Mouse (Mus musculus): ENCODE measurements around the gene A130010J15Rik. TPM values are rescaled to one million over a fixed set of nuclear protein-coding genes. Genes with fewer than 3 reads are reported as not detected.

A130010J15Rik gene
- 11.2 and 13.0 TPM in 2 replicates for polyA plus RNA-seq (2014; fragmentation: Nextera tagmentation; extraction: Ambion mirVana)

- Histone ChIP-seq H3K4me3 (ENCODE audit: low read depth, low read length) (no peak within 1 kb of the TSS), H3K4me2 (ENCODE audit: low read depth, low read length) (no peak within 1 kb of the TSS), H3K9me3 (ENCODE audit: control insufficient read depth, low read length) (no peaks in the 10 kb centered on the region), H3K27ac (ENCODE audit: low read depth, low read length) (no peak within 1 kb of the TSS), H3K9ac (replicated peaks; ENCODE audit: low read depth, low read length) (no peak within 1 kb of the TSS), H3K4me1 (ENCODE audit: control insufficient read depth, insufficient read depth, low read length) (peaks cover 11% of the 10 kb centered on the region), H3K27me3 (ENCODE audit: control insufficient read depth, insufficient read depth, low read length) (no peaks in the 10 kb centered on the region), H3K36me3 (ENCODE audit: control insufficient read depth, insufficient read depth, low read length) (no peaks in the 10 kb centered on the region)
- WGBS: 98% methylated on average over 3 of the region's 3 CpGs
- ATAC-seq (ENCODE audit: low read depth): no peak
These were observed at the start of gene A130010J15Rik for GRCm38 (mm10) chr1:193167746-193168145. A130010J15Rik (plus strand) TSS chr1:193168046.

- H3K4me2 ChIP-seq (ENCODE audit: low read depth, low read length): no peak overlapping the region
- 94% methylated on average over 7 of the region's 7 CpGs for WGBS
- no peak overlapping the region for H3K4me3 ChIP-seq (ENCODE audit: low read depth, low read length)
- no peak overlapping the region for H3K9ac ChIP-seq (replicated peaks; ENCODE audit: low read depth, low read length)
- H3K4me1 ChIP-seq (ENCODE audit: control insufficient read depth, insufficient read depth, low read length): no peaks in the 10 kb centered on the region
- no peaks in the 10 kb centered on the region for H3K27me3 ChIP-seq (ENCODE audit: control insufficient read depth, insufficient read depth, low read length)
- no peaks in the 10 kb centered on the region for H3K9me3 ChIP-seq (ENCODE audit: control insufficient read depth, low read length)
- ATAC-seq (ENCODE audit: low read depth): no peak
- peaks cover 46% of the 10 kb centered on the region for H3K36me3 ChIP-seq (ENCODE audit: control insufficient read depth, insufficient read depth, low read length)
- no peak overlapping the region for H3K27ac ChIP-seq (ENCODE audit: low read depth, low read length)
These were observed 45.1 kb upstream of the A130010J15Rik start for GRCm38 (mm10) chr1:193122793-193123192.

GRCm38 (mm10) chr1:193123290-193123689 lies 44.6 kb upstream of the A130010J15Rik start:
- Histone ChIP-seq H3K9ac (replicated peaks; ENCODE audit: low read depth, low read length) (no peak overlapping the region), H3K4me1 (ENCODE audit: control insufficient read depth, insufficient read depth, low read length) (no peaks in the 10 kb centered on the region), H3K4me2 (ENCODE audit: low read depth, low read length) (no peak overlapping the region), H3K9me3 (ENCODE audit: control insufficient read depth, low read length) (no peaks in the 10 kb centered on the region), H3K27me3 (ENCODE audit: control insufficient read depth, insufficient read depth, low read length) (no peaks in the 10 kb centered on the region), H3K27ac (ENCODE audit: low read depth, low read length) (no peak overlapping the region), H3K4me3 (ENCODE audit: low read depth, low read length) (no peak overlapping the region), H3K36me3 (ENCODE audit: control insufficient read depth, insufficient read depth, low read length) (peaks cover 41% of the 10 kb centered on the region)
- 95% methylated on average over 6 of the region's 6 CpGs for WGBS
- no peak for ATAC-seq (ENCODE audit: low read depth)

- Histone ChIP-seq H3K9me3 (ENCODE audit: control insufficient read depth, low read length) (no peaks in the 10 kb centered on the region), H3K4me1 (ENCODE audit: control insufficient read depth, insufficient read depth, low read length) (peaks cover 7% of the 10 kb centered on the region), H3K4me3 (ENCODE audit: low read depth, low read length) (no peak overlapping the region), H3K27ac (ENCODE audit: low read depth, low read length) (no peak overlapping the region), H3K27me3 (ENCODE audit: control insufficient read depth, insufficient read depth, low read length) (no peaks in the 10 kb centered on the region), H3K4me2 (ENCODE audit: low read depth, low read length) (no peak overlapping the region), H3K9ac (replicated peaks; ENCODE audit: low read depth, low read length) (no peak overlapping the region), H3K36me3 (ENCODE audit: control insufficient read depth, insufficient read depth, low read length) (peaks cover 22% of the 10 kb centered on the region)
- no peak for ATAC-seq (ENCODE audit: low read depth)
- 82% methylated on average over 4 of the region's 4 CpGs for WGBS
These were observed 42.0 kb upstream of the A130010J15Rik start for GRCm38 (mm10) chr1:193125835-193126234.

GRCm38 (mm10) chr1:193128055-193128454 lies 39.8 kb upstream of the A130010J15Rik start:
- no peaks in the 10 kb centered on the region for H3K9me3 ChIP-seq (ENCODE audit: control insufficient read depth, low read length)
- no peak overlapping the region for H3K9ac ChIP-seq (replicated peaks; ENCODE audit: low read depth, low read length)
- no peak for ATAC-seq (ENCODE audit: low read depth)
- 91% methylated on average over 6 of the region's 6 CpGs for WGBS
- no peak overlapping the region for H3K4me3 ChIP-seq (ENCODE audit: low read depth, low read length)
- no peaks in the 10 kb centered on the region; the same call in none of the 2 replicates for H3K36me3 ChIP-seq (ENCODE audit: control insufficient read depth, insufficient read depth, low read length)
- no peak overlapping the region for H3K4me2 ChIP-seq (ENCODE audit: low read depth, low read length)
- H3K4me1 ChIP-seq (ENCODE audit: control insufficient read depth, insufficient read depth, low read length): peaks cover 7% of the 10 kb centered on the region
- no peaks in the 10 kb centered on the region for H3K27me3 ChIP-seq (ENCODE audit: control insufficient read depth, insufficient read depth, low read length)
- H3K27ac ChIP-seq (ENCODE audit: low read depth, low read length): no peak overlapping the region

GRCm38 (mm10) chr1:193129321-193129720 lies 38.5 kb upstream of the A130010J15Rik start:
- WGBS: 30% methylated on average over 5 of the region's 5 CpGs
- Histone ChIP-seq H3K4me2 (ENCODE audit: low read depth, low read length) (peak overlapping the region; percentile 64), H3K9me3 (ENCODE audit: control insufficient read depth, low read length) (no peaks in the 10 kb centered on the region), H3K9ac (replicated peaks; ENCODE audit: low read depth, low read length) (peak overlapping the region; percentile 74), H3K36me3 (ENCODE audit: control insufficient read depth, insufficient read depth, low read length) (no peaks in the 10 kb centered on the region; the same call in 1 of the 2 replicates), H3K4me1 (ENCODE audit: control insufficient read depth, insufficient read depth, low read length) (peaks cover 7% of the 10 kb centered on the region), H3K4me3 (ENCODE audit: low read depth, low read length) (peak overlapping the region; percentile 96), H3K27me3 (ENCODE audit: control insufficient read depth, insufficient read depth, low read length) (no peaks in the 10 kb centered on the region), H3K27ac (ENCODE audit: low read depth, low read length) (no peak overlapping the region)
- no peak for ATAC-seq (ENCODE audit: low read depth)

GRCm38 (mm10) chr1:193129786-193130455 lies 37.9 kb upstream of the A130010J15Rik start, which contains the start of gene Diexf:
Diexf (minus strand) TSS chr1:193130272.
- under 1% methylated on average over 61 of the region's 61 CpGs for WGBS

GRCm38 (mm10) chr1:193130456-193130825 lies 37.4 kb upstream of the A130010J15Rik start:
- no peaks in the 10 kb centered on the region for H3K27me3 ChIP-seq (ENCODE audit: control insufficient read depth, insufficient read depth, low read length)
- peak overlapping the region; percentile 52 for H3K9ac ChIP-seq (replicated peaks; ENCODE audit: low read depth, low read length)
- H3K9me3 ChIP-seq (ENCODE audit: control insufficient read depth, low read length): no peaks in the 10 kb centered on the region
- peak; percentile 60 for ATAC-seq (ENCODE audit: low read depth)
- peak overlapping the region; percentile 80 for H3K27ac ChIP-seq (ENCODE audit: low read depth, low read length)
- WGBS: 26% methylated on average over 11 of the region's 11 CpGs
- peaks cover 7% of the 10 kb centered on the region for H3K4me1 ChIP-seq (ENCODE audit: control insufficient read depth, insufficient read depth, low read length)
- H3K36me3 ChIP-seq (ENCODE audit: control insufficient read depth, insufficient read depth, low read length): no peaks in the 10 kb centered on the region; the same call in 1 of the 2 replicates
- peak overlapping the region; percentile 53 for H3K4me2 ChIP-seq (ENCODE audit: low read depth, low read length)
- peak overlapping the region; percentile 96 for H3K4me3 ChIP-seq (ENCODE audit: low read depth, low read length)

More at GRCm38 (mm10) chr1:193129786-193130455, 37.9 kb upstream of the A130010J15Rik start, which contains the start of gene Diexf:
- peaks cover 7% of the 10 kb centered on the region for H3K4me1 ChIP-seq (ENCODE audit: control insufficient read depth, insufficient read depth, low read length)
- peak within 1 kb of the TSS; percentile 64 for H3K4me2 ChIP-seq (ENCODE audit: low read depth, low read length)
- no peaks in the 10 kb centered on the region for H3K27me3 ChIP-seq (ENCODE audit: control insufficient read depth, insufficient read depth, low read length)
- no peaks in the 10 kb centered on the region for H3K9me3 ChIP-seq (ENCODE audit: control insufficient read depth, low read length)
- H3K9ac ChIP-seq (replicated peaks; ENCODE audit: low read depth, low read length): peak within 1 kb of the TSS; percentile 74
- H3K36me3 ChIP-seq (ENCODE audit: control insufficient read depth, insufficient read depth, low read length): no peaks in the 10 kb centered on the region; the same call in 1 of the 2 replicates
- peak; percentile 92 for ATAC-seq (ENCODE audit: low read depth)
- H3K27ac ChIP-seq (ENCODE audit: low read depth, low read length): peak within 1 kb of the TSS; percentile 80
- H3K4me3 ChIP-seq (ENCODE audit: low read depth, low read length): peak within 1 kb of the TSS; percentile 96

GRCm38 (mm10) chr1:193130839-193131238 lies 37.0 kb upstream of the A130010J15Rik start:
- Histone ChIP-seq H3K27ac (ENCODE audit: low read depth, low read length) (peak overlapping the region; percentile 80; the same call in 1 of the 2 replicates), H3K4me1 (ENCODE audit: control insufficient read depth, insufficient read depth, low read length) (peaks cover 7% of the 10 kb centered on the region), H3K4me2 (ENCODE audit: low read depth, low read length) (peak overlapping the region; percentile 53), H3K9me3 (ENCODE audit: control insufficient read depth, low read length) (no peaks in the 10 kb centered on the region), H3K9ac (replicated peaks; ENCODE audit: low read depth, low read length) (peak overlapping the region; percentile 52; the same call in 1 of the 2 replicates), H3K27me3 (ENCODE audit: control insufficient read depth, insufficient read depth, low read length) (no peaks in the 10 kb centered on the region), H3K36me3 (ENCODE audit: control insufficient read depth, insufficient read depth, low read length) (no peaks in the 10 kb centered on the region; the same call in 1 of the 2 replicates), H3K4me3 (ENCODE audit: low read depth, low read length) (peak overlapping the region; percentile 96; the same call in 1 of the 2 replicates)
- WGBS: 87% methylated on average over 8 of the region's 8 CpGs
- no peak for ATAC-seq (ENCODE audit: low read depth)
